Mouse (Mus musculus) olfactory bulb, adult 2 months (tissue): ENCODE measurements around the gene Elob.

Experiments
- CTCF ChIP-seq: fragments of 200-500 bp; IDR thresholded peaks from 2 replicates; pipeline ENCODE4 v1.5.1; 2012; ENCODE audit warnings: low read depth, mild to moderate bottlenecking, low read length, moderate library complexity; ENCODE audit not compliant: insufficient read depth
- POLR2A ChIP-seq: fragments of 200-500 bp; IDR thresholded peaks from 2 replicates; pipeline ENCODE4 v1.6.1; 2012; ENCODE audit warnings: mild to moderate bottlenecking, low read depth, low read length, moderate library complexity; ENCODE audit not compliant: insufficient read depth

- TF ChIP-seq POLR2A: no peak
- TF ChIP-seq CTCF: no peak
Measured at GRCm38 (mm10) chr17:23822094-23822493, 6.8 kb downstream of the Elob start.
